Mouse (Mus musculus) neutrophil, adult 5-6 weeks (primary cell): ENCODE measurements around the gene Zmiz1. TPM values are rescaled to one million over a fixed set of nuclear protein-coding genes. Genes with fewer than 3 reads are reported as not detected.

ENCODE experiments used
- total RNA-seq: library from RNA; stranded (forward); fragments of 200-1000 nt; gene quantifications from 2 replicates; pipeline ENCODE4 v1.2.3, GENCODE M21; 2017

Zmiz1 gene
- total RNA-seq, 1 experiment from 2014 or later: 21.6 TPM

Other genes starting within 250 kb of the Zmiz1 start
- gene Ppif, start 235.0 kb downstream of the Zmiz1 start, total RNA-seq: 10.2 and 11.5 TPM in 2 replicates